Mouse (Mus musculus) forebrain, embryonic 16.5 days (tissue): ENCODE data around the gene Trip10. TPM values are rescaled to one million over a fixed set of nuclear protein-coding genes. Genes with fewer than 3 reads are reported as not detected.

Source experiments
- ATAC-seq: fragments of 200-750 bp; cut with Nextera tagmentation; 2 replicates; pipeline ENCODE4 v1.8.0; 2017; ENCODE audit warnings: mild to moderate bottlenecking, moderate library complexity
- H3K27ac ChIP-seq: fragments of 300-500 bp; sonication (generic); 2 replicates; pipeline ENCODE4 v1.5.1; 2014; ENCODE audit warnings: low read length, control low read depth
- H3K27me3 ChIP-seq: fragments of 300-500 bp; sonication (generic); replicated peaks from 2 replicates; pipeline ENCODE4 v1.6.1; 2014; ENCODE audit warnings: low read length; ENCODE audit not compliant: control insufficient read depth, insufficient read depth
- H3K36me3 ChIP-seq: fragments of 300-500 bp; sonication (generic); 2 replicates; pipeline ENCODE4 v1.6.1; 2014; ENCODE audit not compliant: control insufficient read depth, insufficient read depth
- H3K4me1 ChIP-seq: fragments of 300-500 bp; sonication (generic); replicated peaks from 2 replicates; pipeline ENCODE4 v1.6.1; 2014; ENCODE audit warnings: low read length; ENCODE audit not compliant: control insufficient read depth, insufficient read depth
- H3K4me2 ChIP-seq: fragments of 300-500 bp; sonication (generic); 2 replicates; pipeline ENCODE4 v1.6.1; 2014; ENCODE audit warnings: mild to moderate bottlenecking, low read length, control low read depth
- H3K4me3 ChIP-seq: fragments of 300-500 bp; sonication (generic); replicated peaks from 2 replicates; pipeline ENCODE4 v1.5.1; 2014; ENCODE audit warnings: mild to moderate bottlenecking, low read length, control low read depth
- H3K9ac ChIP-seq: fragments of 300-500 bp; sonication (generic); replicated peaks from 2 replicates; pipeline ENCODE4 v1.6.1; 2014; ENCODE audit warnings: low read depth, low read length, control low read depth
- H3K9me3 ChIP-seq: fragments of 300-500 bp; sonication (generic); 2 replicates; pipeline ENCODE4 v1.6.1; 2016; ENCODE audit warnings: low read length; ENCODE audit not compliant: control insufficient read depth
- WGBS: fragments of 180-500 bp; shearing (Covaris S2); extraction: QIAGEN DNeasy Blood & Tissue Kit; methylation state at CpG from one replicate; pipeline ENCODE4 v1.1.7; 2014; 5-methylcytosine and 5-hydroxymethylcytosine counted together
- polyA plus RNA-seq: library from polyadenylated mRNA; unstranded; fragments of >200 nt; fragmentation: Nextera tagmentation; extraction: Ambion mirVana; gene quantifications from 2 replicates; pipeline ENCODE4 v1.2.1, GENCODE M21; 2015

Trip10 gene
- polyA plus RNA-seq, 1 experiment from 2014 or later, result 12.0 TPM

- 95% methylated on average over 8 of the region's 8 CpGs for WGBS
- no peak overlapping the region for H3K27ac ChIP-seq
- no peak for ATAC-seq
- no peaks in the 10 kb centered on the region for H3K27me3 ChIP-seq
- no peak overlapping the region for H3K4me3 ChIP-seq
- H3K9me3 ChIP-seq, result no peaks in the 10 kb centered on the region
- H3K4me1 ChIP-seq, result no peaks in the 10 kb centered on the region
- H3K36me3 ChIP-seq, result 0 out of 2 replicates have a peak, but pooled peaks cover 2% of the 10 kb centered on the region
- H3K4me2 ChIP-seq, result no peak overlapping the region
- no peak overlapping the region for H3K9ac ChIP-seq
Measured at GRCm38 (mm10) chr17:57259742-57260141, 10.5 kb downstream of the Trip10 start.

GRCm38 (mm10) chr17:57260351-57260750 is 11.1 kb downstream of the Trip10 start:
- Histone ChIP-seq H3K27me3 (no peaks in the 10 kb centered on the region), H3K9me3 (no peaks in the 10 kb centered on the region), H3K4me3 (no peak overlapping the region), H3K4me1 (no peaks in the 10 kb centered on the region), H3K9ac (no peak overlapping the region), H3K4me2 (no peak overlapping the region), H3K27ac (no peak overlapping the region), H3K36me3 (no peaks in the 10 kb centered on the region)
- ATAC-seq, result no peak
- 95% methylated on average over 9 of the region's 9 CpGs for WGBS

DNA sequence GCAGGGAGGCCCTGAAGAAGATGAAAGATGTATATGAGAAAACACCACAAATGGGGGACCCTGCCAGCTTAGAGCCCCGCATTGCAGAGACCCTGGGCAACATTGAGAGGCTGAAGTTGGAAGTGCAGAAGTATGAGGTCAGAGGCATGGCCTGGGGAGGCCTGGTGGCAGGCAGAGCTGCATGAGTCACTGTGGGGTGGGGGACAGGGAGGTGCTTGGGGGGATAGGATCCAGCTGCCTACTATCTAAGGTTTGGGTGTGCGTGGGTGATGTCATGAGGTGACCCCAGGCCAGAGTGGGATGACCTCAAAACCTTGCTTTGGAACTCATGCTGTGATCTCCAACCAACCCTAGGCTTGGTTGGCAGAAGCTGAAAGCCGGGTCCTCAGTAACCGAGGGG is 12.0 kb downstream of the Trip10 start:
- no peak overlapping the region for H3K4me3 ChIP-seq
- WGBS, result 92% methylated on average over 4 of the region's 4 CpGs
- H3K36me3 ChIP-seq, result no peaks in the 10 kb centered on the region
- H3K9me3 ChIP-seq, result no peaks in the 10 kb centered on the region
- H3K4me2 ChIP-seq, result no peak overlapping the region
- H3K27ac ChIP-seq, result no peak overlapping the region
- H3K4me1 ChIP-seq, result no peaks in the 10 kb centered on the region
- no peaks in the 10 kb centered on the region for H3K27me3 ChIP-seq
- no peak for ATAC-seq
- no peak overlapping the region for H3K9ac ChIP-seq

- no peak for ATAC-seq
- no peak overlapping the region for H3K4me2 ChIP-seq
- H3K4me1 ChIP-seq, result no peaks in the 10 kb centered on the region
- no peaks in the 10 kb centered on the region for H3K36me3 ChIP-seq
- 23% methylated on average over 1 of the region's 1 CpGs for WGBS
- H3K9ac ChIP-seq, result no peak overlapping the region
- H3K9me3 ChIP-seq, result no peaks in the 10 kb centered on the region
- H3K27ac ChIP-seq, result no peak overlapping the region
- no peak overlapping the region for H3K4me3 ChIP-seq
- H3K27me3 ChIP-seq, result no peaks in the 10 kb centered on the region
Measured at GRCm38 (mm10) chr17:57261796-57262195, 12.5 kb downstream of the Trip10 start.

DNA sequence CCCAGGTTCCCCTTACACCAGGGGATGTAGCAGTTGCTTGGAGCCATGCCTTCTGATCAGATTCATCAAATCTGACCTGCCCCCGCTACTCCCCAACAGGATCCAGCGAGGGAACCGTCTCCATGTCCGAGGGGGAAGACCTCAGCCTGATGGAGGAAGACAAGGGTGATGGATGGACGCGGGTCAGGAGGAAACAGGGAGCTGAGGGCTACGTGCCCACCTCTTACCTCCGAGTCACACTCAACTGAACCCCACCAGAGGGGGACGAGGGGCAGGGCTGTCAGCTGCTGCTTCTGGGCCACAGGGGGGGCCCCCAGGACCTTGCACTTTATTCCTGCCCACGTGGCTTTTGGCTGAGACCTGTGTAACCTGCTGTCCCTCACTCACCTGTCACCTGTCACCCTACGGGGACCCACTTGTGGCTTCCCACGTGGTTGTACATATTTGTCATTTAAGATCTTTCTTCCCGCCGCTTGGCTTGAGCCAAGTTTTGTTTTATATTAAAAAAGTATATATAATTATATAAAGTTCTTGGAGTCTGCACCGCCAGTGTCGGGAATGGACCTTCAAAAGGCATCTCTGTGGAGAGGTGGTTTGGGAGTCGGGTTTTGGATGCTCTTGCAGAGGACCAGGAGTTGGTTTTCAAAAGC is 13.8 kb downstream of the Trip10 start:
- H3K4me3 ChIP-seq, result no peak overlapping the region
- H3K4me1 ChIP-seq, result no peaks in the 10 kb centered on the region
- no peak overlapping the region for H3K4me2 ChIP-seq
- no peak for ATAC-seq
- no peaks in the 10 kb centered on the region for H3K36me3 ChIP-seq
- H3K9me3 ChIP-seq, result no peaks in the 10 kb centered on the region
- H3K27ac ChIP-seq, result no peak overlapping the region
- no peaks in the 10 kb centered on the region for H3K27me3 ChIP-seq
- no peak overlapping the region for H3K9ac ChIP-seq
- 95% methylated on average over 17 of the region's 17 CpGs for WGBS

DNA sequence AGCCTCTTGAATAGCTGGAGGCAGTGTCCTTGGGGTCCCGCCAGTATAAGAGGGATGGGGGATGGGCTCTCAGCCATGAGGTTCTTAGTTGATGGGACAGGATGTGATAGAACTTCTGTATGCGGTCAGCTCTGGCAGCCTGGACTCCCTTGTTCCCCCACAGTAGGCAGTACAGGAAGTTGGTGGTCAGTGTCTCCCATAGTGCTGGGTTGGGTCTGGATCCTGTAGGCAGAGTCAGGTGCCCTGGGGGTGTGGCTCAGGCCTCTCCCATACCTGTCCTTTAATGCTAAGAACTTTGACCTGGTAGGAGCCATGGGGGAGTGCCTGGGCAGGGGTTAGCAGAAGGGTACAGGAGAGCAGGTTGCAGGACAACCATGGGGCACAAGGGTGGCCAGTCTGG is 14.9 kb downstream of the Trip10 start:
- no peaks in the 10 kb centered on the region for H3K4me1 ChIP-seq
- H3K27me3 ChIP-seq, result no peaks in the 10 kb centered on the region
- no peak overlapping the region for H3K9ac ChIP-seq
- no peak overlapping the region for H3K4me2 ChIP-seq
- no peak overlapping the region for H3K4me3 ChIP-seq
- 89% methylated on average over 2 of the region's 2 CpGs for WGBS
- H3K9me3 ChIP-seq, result no peaks in the 10 kb centered on the region
- H3K27ac ChIP-seq, result no peak overlapping the region
- no peak for ATAC-seq
- no peaks in the 10 kb centered on the region for H3K36me3 ChIP-seq

DNA sequence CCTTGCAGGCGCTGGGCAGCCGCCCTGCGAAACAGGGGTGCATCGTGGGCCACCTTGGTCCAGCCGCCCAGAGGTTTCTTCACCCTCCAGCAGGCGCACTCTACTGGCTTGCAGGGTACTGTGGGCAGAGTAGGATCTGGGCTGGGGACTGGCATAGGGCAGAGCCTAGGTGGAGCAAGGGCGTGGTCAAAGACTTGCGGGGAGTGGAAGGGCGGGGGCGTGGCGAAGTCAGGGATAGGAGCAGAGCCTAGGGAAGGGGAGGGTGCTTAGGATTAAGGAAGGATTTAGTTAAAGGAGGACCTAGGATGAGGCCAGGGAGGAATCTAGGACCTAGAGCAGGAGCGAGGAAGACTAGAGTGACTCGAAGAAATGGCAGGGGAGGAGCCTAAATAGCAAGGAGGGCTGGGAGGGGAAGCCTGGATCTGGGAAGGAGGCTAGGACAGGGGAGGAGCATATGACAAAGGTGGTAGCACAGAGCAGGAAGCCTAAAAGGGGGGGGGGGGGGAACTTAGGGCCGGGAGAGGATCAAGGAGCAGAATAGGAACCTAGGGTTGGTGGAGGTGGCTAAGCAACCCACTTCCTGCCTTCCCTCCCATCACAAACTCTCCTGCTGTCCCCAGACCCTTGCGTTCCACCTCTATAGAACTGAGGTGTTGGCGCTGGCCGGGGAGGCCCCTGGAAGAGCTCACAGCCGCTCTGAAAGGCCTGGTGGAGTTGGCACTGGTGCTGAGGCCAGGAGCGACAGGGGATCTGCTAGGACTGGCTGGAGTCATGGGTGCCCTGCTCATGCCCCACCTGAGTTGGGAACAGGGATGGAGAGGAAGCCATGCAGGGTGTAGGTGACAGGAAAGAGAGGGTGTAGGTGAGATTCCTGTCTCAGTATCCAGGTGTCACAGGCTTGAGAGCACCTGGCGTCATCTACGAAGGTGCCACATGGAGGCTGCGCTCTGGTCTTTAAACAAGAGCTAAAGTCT is 16.0 kb downstream of the Trip10 start:
- H3K4me1 ChIP-seq, result no peaks in the 10 kb centered on the region
- peak; percentile 38; the same call in 1 of the 2 replicates for ATAC-seq
- 24% methylated on average over 21 of the region's 22 CpGs for WGBS

GRCm38 (mm10) chr17:57267556-57268126 is 18.4 kb downstream of the Trip10 start:
- Histone ChIP-seq H3K36me3 (no peaks in the 10 kb centered on the region), H3K4me1 (no peaks in the 10 kb centered on the region), H3K27ac (no peak overlapping the region), H3K9ac (no peak overlapping the region), H3K4me2 (no peak overlapping the region), H3K27me3 (no peaks in the 10 kb centered on the region), H3K9me3 (no peaks in the 10 kb centered on the region), H3K4me3 (no peak overlapping the region)
- 90% methylated on average over 6 of the region's 6 CpGs for WGBS
- ATAC-seq, result no peak

More for the DNA sequence above, 16.0 kb downstream of the Trip10 start:
- Histone ChIP-seq H3K4me3 (no peak overlapping the region), H3K4me2 (no peak overlapping the region), H3K27me3 (no peaks in the 10 kb centered on the region), H3K9ac (no peak overlapping the region), H3K36me3 (no peaks in the 10 kb centered on the region), H3K27ac (no peak overlapping the region), H3K9me3 (no peaks in the 10 kb centered on the region)

DNA sequence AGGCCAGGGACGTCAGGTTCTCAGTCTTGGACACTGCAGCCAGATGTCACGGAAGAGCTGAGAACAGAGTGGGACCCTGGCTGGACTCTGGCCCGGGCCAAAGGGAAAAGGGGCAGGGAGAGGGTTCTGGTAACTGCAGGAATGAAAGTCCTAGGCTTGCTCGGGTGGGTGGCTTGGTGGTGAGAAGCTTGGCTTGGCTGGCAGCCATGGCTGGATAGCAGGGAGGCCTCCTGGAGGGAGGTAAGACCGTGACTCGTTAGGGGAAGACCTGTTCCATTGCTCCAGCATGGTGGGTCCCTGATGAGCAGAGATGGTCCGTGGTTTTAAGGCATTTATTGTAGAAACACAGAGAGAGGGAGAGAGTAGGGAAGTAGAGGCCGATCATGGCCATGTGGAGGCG is 22.0 kb downstream of the Trip10 start:
- Histone ChIP-seq H3K4me1 (peaks cover 11% of the 10 kb centered on the region), H3K9ac (no peak overlapping the region), H3K4me2 (no peak overlapping the region), H3K4me3 (no peak overlapping the region), H3K9me3 (no peaks in the 10 kb centered on the region), H3K27me3 (peaks cover 7% of the 10 kb centered on the region), H3K27ac (no peak overlapping the region), H3K36me3 (no peaks in the 10 kb centered on the region)
- ATAC-seq, result no peak
- 53% methylated on average over 8 of the region's 9 CpGs for WGBS
